Mouse (Mus musculus): ENCODE measurements around the gene Cyp2d11.

DNA sequence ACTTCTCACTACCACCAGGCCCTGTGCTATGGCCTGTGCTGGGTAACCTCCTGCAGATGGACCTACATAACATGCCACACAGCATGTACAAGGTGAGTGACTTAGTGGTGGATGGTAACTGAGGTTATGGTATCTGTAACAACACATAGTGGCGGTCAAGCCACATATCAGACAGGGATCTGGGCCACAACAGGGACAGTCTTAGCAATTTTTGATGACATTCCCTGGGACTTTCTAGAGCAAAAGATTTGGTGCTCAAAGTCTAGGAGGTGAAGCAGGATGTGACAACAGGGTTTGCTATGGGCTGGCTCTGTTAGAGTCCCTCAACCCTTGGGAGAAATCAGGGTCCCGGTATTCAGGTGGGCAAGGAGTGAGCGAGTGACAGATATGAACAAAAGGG lies 39.8 kb upstream of the Cyp2d11 start:
- TF ChIP-seq CTCF (IDR thresholded peaks at IDR 0.05; ENCODE audit: control insufficient read depth, insufficient read depth, insufficient read length) (no peak), FOSL1 (IDR thresholded peaks at IDR 0.05; ENCODE audit: insufficient read depth, low read length, poor library complexity, severe bottlenecking) (no peak), CEBPB (IDR thresholded peaks at IDR 0.05; ENCODE audit: low read depth) (no peak), USF1 (IDR thresholded peaks at IDR 0.05; ENCODE audit: low read depth) (no peak), MYOG (IDR thresholded peaks at IDR 0.05; ENCODE audit: control insufficient read depth, extremely low read depth, insufficient read length) (no peak), MYOD1 (IDR thresholded peaks at IDR 0.05; ENCODE audit: control insufficient read depth, insufficient read length, low read depth) (no peak)

Measured in C2C12 (cell line).